Mouse (Mus musculus): ENCODE measurements around the gene Prpf40b. TPM values are rescaled to one million over a fixed set of nuclear protein-coding genes. Genes with fewer than 3 reads are reported as not detected.

The Prpf40b gene
- 1.1 TPM for polyA plus RNA-seq (2014; fragmentation: Illumina TruSeq; extraction: RNeasy Lipid Tissue Mini Kit (QIAGEN cat#74804); ENCODE audit: low replicate concordance)

DNA sequence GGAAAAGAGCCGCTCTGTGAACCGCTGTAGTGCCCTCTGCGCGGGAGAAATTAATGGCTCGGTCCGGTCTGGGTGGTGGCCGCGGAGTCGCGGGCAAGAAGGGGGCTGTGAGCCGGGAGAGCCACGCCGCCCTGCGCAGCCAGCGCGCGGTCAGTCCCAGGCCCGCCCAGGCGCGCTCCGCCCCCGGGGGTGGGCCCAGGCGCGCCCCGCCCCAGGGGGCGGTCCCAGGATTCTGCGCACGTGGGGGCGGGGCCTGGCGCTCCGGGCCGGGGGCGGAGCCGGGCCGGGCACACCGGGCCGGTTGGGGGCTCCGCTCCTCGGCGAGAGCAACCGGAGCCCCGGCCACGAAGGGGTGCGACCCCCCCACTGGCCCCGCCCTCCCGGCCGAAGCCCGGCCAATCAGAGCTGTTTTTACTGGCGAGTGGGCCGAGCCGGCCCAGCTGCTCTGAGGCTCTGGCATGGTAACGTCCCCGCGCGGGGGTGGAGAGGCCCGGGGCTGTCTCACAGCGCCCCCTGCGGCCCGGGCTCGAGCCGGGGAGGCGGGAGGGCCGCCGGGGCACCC, at the start of gene Prpf40b:
Gene Prpf40b, plus strand, starts transcription at position 275 of the 562 bp plus-strand sequence.

DNA sequence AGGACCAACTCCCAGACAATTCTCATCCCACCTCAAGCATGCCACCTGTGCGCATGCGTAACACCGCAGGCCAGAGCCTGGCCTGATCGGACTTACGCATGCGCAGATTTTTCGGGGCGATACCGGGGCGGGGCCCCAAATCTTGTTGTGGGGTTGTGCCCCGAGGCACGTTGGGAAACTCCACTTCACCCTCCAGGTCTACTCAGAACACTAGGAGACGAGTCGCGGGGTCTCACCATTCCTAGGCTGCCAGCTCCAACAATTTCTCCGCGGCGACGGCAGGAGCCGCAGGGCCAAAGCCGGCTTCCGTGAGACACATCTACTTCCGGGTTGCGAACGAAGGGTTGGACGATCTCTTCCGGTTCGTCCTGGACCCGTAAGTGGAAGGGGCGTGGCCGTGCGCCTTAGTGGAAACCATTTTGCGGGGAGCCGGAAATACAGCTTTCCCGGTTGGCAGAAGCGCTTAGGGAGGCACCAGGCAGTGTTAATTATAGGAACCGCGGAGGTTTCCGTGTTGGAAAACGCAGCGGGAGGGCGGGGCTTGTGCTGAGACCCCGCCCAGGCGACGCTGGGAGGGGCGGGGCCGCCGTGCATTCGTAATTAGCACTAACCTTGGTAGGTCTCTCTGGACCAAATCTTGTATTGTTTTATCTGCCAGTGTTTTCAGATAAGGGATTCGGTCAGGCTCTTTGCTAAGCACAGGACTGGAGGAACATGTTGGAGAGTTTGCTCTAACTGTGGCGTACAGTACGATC, 43.1 kb upstream of the Prpf40b start, which contains the start of gene Mcrs1:
Gene Mcrs1, minus strand, starts transcription at position 336 of the 755 bp plus-strand sequence.

DNA sequence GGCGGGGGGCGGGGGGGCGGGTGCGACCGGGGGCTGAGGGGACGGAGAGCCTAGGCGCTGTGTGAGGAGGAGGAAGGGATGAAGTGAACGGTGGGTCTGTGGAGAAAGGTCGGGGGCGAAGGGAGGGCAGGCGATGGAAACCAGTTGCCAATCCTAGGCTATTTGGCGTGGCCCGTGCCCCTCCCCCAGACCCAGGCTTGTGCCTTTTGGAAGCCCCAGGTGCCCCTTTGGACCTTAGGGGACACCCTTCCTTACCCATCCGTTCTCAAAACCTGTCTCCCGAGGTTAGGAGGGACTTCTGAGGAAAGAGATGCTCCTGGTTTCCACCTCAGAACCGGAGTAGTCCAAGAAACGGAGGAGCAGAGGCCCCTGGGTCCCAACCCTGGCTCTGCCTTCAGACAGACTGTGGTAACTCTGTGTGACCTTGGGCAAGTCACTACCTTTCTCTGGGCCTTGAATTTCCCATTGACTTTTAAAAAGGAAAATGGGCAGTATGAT, 646 bp downstream of the Prpf40b start, which contains the start of gene Fam186b:
Gene Fam186b, minus strand, starts transcription at position 405 of the 498 bp plus-strand sequence.

Other genes starting within 250 kb of the Prpf40b start
- 0.45 TPM for gene Prph, start 239.9 kb upstream of the Prpf40b start, polyA plus RNA-seq (2014; fragmentation: Illumina TruSeq; extraction: RNeasy Lipid Tissue Mini Kit (QIAGEN cat#74804); ENCODE audit: low replicate concordance)
- 0.71 TPM for gene Troap, start 220.5 kb upstream of the Prpf40b start, polyA plus RNA-seq (2014; fragmentation: Illumina TruSeq; extraction: RNeasy Lipid Tissue Mini Kit (QIAGEN cat#74804); ENCODE audit: low replicate concordance)
- gene C1ql4, start 207.3 kb upstream of the Prpf40b start, polyA plus RNA-seq (2014; fragmentation: Illumina TruSeq; extraction: RNeasy Lipid Tissue Mini Kit (QIAGEN cat#74804); ENCODE audit: low replicate concordance) = not detected
- gene Dnajc22, start 201.9 kb upstream of the Prpf40b start, polyA plus RNA-seq (2014; fragmentation: Illumina TruSeq; extraction: RNeasy Lipid Tissue Mini Kit (QIAGEN cat#74804); ENCODE audit: low replicate concordance) = 11.9 TPM
- gene Spats2, start 169.2 kb upstream of the Prpf40b start, polyA plus RNA-seq (2014; fragmentation: Illumina TruSeq; extraction: RNeasy Lipid Tissue Mini Kit (QIAGEN cat#74804); ENCODE audit: low replicate concordance) = 11.5 TPM
- gene Kcnh3, start 70.2 kb upstream of the Prpf40b start, polyA plus RNA-seq (2014; fragmentation: Illumina TruSeq; extraction: RNeasy Lipid Tissue Mini Kit (QIAGEN cat#74804); ENCODE audit: low replicate concordance) = not detected
- gene Mcrs1, start 43.1 kb upstream of the Prpf40b start, polyA plus RNA-seq (2014; fragmentation: Illumina TruSeq; extraction: RNeasy Lipid Tissue Mini Kit (QIAGEN cat#74804); ENCODE audit: low replicate concordance) = not detected
- not detected for gene Fam186b, start 801 bp downstream of the Prpf40b start, polyA plus RNA-seq (2014; fragmentation: Illumina TruSeq; extraction: RNeasy Lipid Tissue Mini Kit (QIAGEN cat#74804); ENCODE audit: low replicate concordance)
- gene Fmnl3, start 75.4 kb downstream of the Prpf40b start, polyA plus RNA-seq (2014; fragmentation: Illumina TruSeq; extraction: RNeasy Lipid Tissue Mini Kit (QIAGEN cat#74804); ENCODE audit: low replicate concordance) = 0.48 TPM
- gene Tmbim6, start 97.8 kb downstream of the Prpf40b start, polyA plus RNA-seq (2014; fragmentation: Illumina TruSeq; extraction: RNeasy Lipid Tissue Mini Kit (QIAGEN cat#74804); ENCODE audit: low replicate concordance) = 500 TPM
- not detected for gene Nckap5l, start 162.7 kb downstream of the Prpf40b start, polyA plus RNA-seq (2014; fragmentation: Illumina TruSeq; extraction: RNeasy Lipid Tissue Mini Kit (QIAGEN cat#74804); ENCODE audit: low replicate concordance)
- gene Bcdin3d, start 179.6 kb downstream of the Prpf40b start, polyA plus RNA-seq (2014; fragmentation: Illumina TruSeq; extraction: RNeasy Lipid Tissue Mini Kit (QIAGEN cat#74804); ENCODE audit: low replicate concordance) = 1.3 TPM
- gene Faim2, start 233.1 kb downstream of the Prpf40b start, polyA plus RNA-seq (2014; fragmentation: Illumina TruSeq; extraction: RNeasy Lipid Tissue Mini Kit (QIAGEN cat#74804); ENCODE audit: low replicate concordance) = not detected

All from small intestine, adult 10 weeks (tissue).